Mouse (Mus musculus) embryonic fibroblast, embryonic 13.5 days (primary cell): ENCODE data around the gene Olfr342.

Source experiments
- CTCF ChIP-seq: IDR thresholded peaks from 2 replicates; pipeline ENCODE4 v1.5.1; 2011; ENCODE audit warnings: mild to moderate bottlenecking, control low read depth, low read length, moderate library complexity, borderline replicate concordance; ENCODE audit not compliant: insufficient read depth
- POLR2A ChIP-seq: IDR thresholded peaks from 2 replicates; pipeline ENCODE4 v1.6.1; 2011; ENCODE audit warnings: low read depth, mild to moderate bottlenecking, control low read depth, low read length, moderate library complexity

GRCm38 (mm10) chr2:36524698-36525097 is at the start of gene Olfr342:
- TF ChIP-seq CTCF = no peak
- TF ChIP-seq POLR2A = no peak
